Mouse (Mus musculus) embryonic facial prominence, embryonic 15.5 days (tissue): ENCODE results near the gene Draxin. TPM values are rescaled to one million over a fixed set of nuclear protein-coding genes. Genes with fewer than 3 reads are reported as not detected.
A peak's percentile ranks its signal among the peaks of the same experiment; 100 is the strongest.

Source experiments
- ATAC-seq: fragments of 200-750 bp; cut with Nextera tagmentation; 2 replicates; pipeline ENCODE4 v1.8.0; 2017; ENCODE audit warnings: low read depth, moderate TSS enrichment; ENCODE audit not compliant: insufficient number of reproducible peaks, low FRiP score, low TSS enrichment
- H3K27ac ChIP-seq: fragments of 300-500 bp; sonication (generic); replicated peaks from 2 replicates; pipeline ENCODE4 v1.5.1; 2015; ENCODE audit warnings: mild to moderate bottlenecking, inconsistent platforms
- H3K27me3 ChIP-seq: fragments of 300-500 bp; sonication (generic); 2 replicates; pipeline ENCODE4 v1.6.1; 2015; ENCODE audit warnings: inconsistent platforms
- H3K36me3 ChIP-seq: fragments of 300-500 bp; sonication (generic); 2 replicates; pipeline ENCODE4 v1.6.1; 2015; ENCODE audit warnings: mild to moderate bottlenecking, inconsistent platforms
- H3K4me1 ChIP-seq: fragments of 300-500 bp; sonication (generic); 2 replicates; pipeline ENCODE4 v1.6.1; 2015; ENCODE audit warnings: inconsistent platforms
- H3K4me2 ChIP-seq: fragments of 300-500 bp; sonication (generic); replicated peaks from 2 replicates; pipeline ENCODE4 v1.6.1; 2015; ENCODE audit warnings: mild to moderate bottlenecking, inconsistent platforms
- H3K4me3 ChIP-seq: fragments of 300-500 bp; sonication (generic); replicated peaks from 2 replicates; pipeline ENCODE4 v1.5.1; 2015; ENCODE audit warnings: mild to moderate bottlenecking, inconsistent platforms
- H3K9ac ChIP-seq: fragments of 300-500 bp; sonication (generic); 2 replicates; pipeline ENCODE4 v1.6.1; 2015; ENCODE audit warnings: inconsistent platforms
- H3K9me3 ChIP-seq: fragments of 300-500 bp; sonication (generic); replicated peaks from 2 replicates; pipeline ENCODE4 v1.6.1; 2016; ENCODE audit warnings: inconsistent platforms
- WGBS: fragments of 180-500 bp; shearing (Covaris S2); methylation state at CpG from one replicate; pipeline ENCODE4 v1.1.7; 2015; 5-methylcytosine and 5-hydroxymethylcytosine counted together
- polyA plus RNA-seq: library from polyadenylated mRNA; unstranded; fragments of >200 nt; fragmentation: Nextera tagmentation; extraction: Ambion mirVana; gene quantifications from 2 replicates; pipeline ENCODE4 v1.2.1, GENCODE M21; 2015

Gene Draxin
- polyA plus RNA-seq, 1 experiment from 2014 or later: 0.63 TPM

GRCm38 (mm10) chr4:148115467-148115866 is 15.0 kb downstream of the Draxin start:
- 3% methylated on average over 15 of the region's 15 CpGs for WGBS
- Histone ChIP-seq H3K9ac (no peak overlapping the region), H3K27ac (no peak overlapping the region), H3K36me3 (no peaks in the 10 kb centered on the region), H3K27me3 (peaks cover 9% of the 10 kb centered on the region; the same call in 1 of the 2 replicates), H3K4me2 (peak overlapping the region; percentile 17; the same call in 1 of the 2 replicates), H3K4me1 (peaks cover 6% of the 10 kb centered on the region; the same call in 1 of the 2 replicates), H3K4me3 (no peak overlapping the region), H3K9me3 (no peaks in the 10 kb centered on the region)
- no peak; the same call in 1 of the 2 replicates for ATAC-seq

GRCm38 (mm10) chr4:148114758-148115391 is 15.6 kb downstream of the Draxin start:
- ATAC-seq: no peak
- Histone ChIP-seq H3K4me3 (no peak overlapping the region), H3K36me3 (no peaks in the 10 kb centered on the region), H3K9ac (no peak overlapping the region), H3K4me1 (peaks cover 6% of the 10 kb centered on the region; the same call in 1 of the 2 replicates), H3K9me3 (no peaks in the 10 kb centered on the region), H3K27me3 (peaks cover 9% of the 10 kb centered on the region; the same call in 1 of the 2 replicates), H3K27ac (no peak overlapping the region), H3K4me2 (peak overlapping the region; percentile 21; the same call in 1 of the 2 replicates)
- 5% methylated on average over 15 of the region's 15 CpGs for WGBS

DNA sequence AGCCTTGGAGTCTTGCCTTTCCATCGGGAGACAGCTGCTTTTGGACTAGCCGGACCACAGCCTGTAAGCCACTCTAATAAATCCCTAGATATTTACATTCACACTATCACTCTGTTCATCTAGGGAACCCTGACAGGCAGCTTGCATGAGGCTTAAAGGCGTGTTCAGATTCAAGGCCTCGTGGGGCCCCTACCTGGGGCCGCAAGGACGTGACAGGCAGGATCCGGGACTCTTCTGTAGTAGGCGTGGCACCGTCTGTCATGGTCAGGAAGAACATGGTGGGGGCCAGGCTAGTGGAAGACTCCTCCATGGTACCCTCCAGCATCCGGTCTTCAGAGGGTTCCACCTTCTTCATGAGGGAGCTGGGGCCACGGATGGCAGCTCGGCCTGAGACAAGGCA is 18.0 kb downstream of the Draxin start:
- H3K27me3 ChIP-seq: peaks cover 9% of the 10 kb centered on the region; the same call in 1 of the 2 replicates
- H3K4me2 ChIP-seq: no peak overlapping the region
- H3K4me3 ChIP-seq: no peak overlapping the region
- no peak overlapping the region for H3K9ac ChIP-seq
- WGBS: 68% methylated on average over 12 of the region's 12 CpGs
- H3K9me3 ChIP-seq: no peaks in the 10 kb centered on the region
- peaks cover 6% of the 10 kb centered on the region; the same call in 1 of the 2 replicates for H3K4me1 ChIP-seq
- H3K36me3 ChIP-seq: no peaks in the 10 kb centered on the region
- ATAC-seq: no peak
- H3K27ac ChIP-seq: no peak overlapping the region

DNA sequence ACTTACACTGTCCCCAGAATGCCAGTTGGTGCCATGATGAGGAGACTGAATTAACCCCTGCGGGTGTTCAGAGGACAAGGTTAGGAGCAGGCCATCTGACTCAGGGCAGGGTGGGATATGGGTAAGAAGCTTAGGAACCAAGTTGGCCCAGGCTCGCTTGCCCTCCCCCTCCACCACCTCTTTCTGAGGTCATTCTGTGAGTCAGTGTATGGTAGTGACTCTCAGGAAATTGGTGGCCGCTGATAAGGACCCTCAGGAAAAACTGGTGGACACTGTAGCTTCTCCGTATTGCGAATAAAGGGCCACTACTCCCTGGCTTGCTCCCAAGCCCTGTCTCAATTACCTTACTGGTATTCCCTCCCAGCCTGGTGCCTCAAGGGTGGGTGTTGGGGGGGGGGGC is 21.3 kb downstream of the Draxin start:
- Histone ChIP-seq H3K4me1 (no peaks in the 10 kb centered on the region), H3K4me2 (no peak overlapping the region), H3K9me3 (no peaks in the 10 kb centered on the region), H3K9ac (no peak overlapping the region), H3K27me3 (no peaks in the 10 kb centered on the region; the same call in 1 of the 2 replicates), H3K4me3 (no peak overlapping the region), H3K36me3 (no peaks in the 10 kb centered on the region), H3K27ac (no peak overlapping the region)
- ATAC-seq: no peak
- WGBS: 77% methylated on average over 5 of the region's 5 CpGs

GRCm38 (mm10) chr4:148108565-148109100 is 21.9 kb downstream of the Draxin start:
- H3K36me3 ChIP-seq: no peaks in the 10 kb centered on the region
- 59% methylated on average over 7 of the region's 7 CpGs for WGBS
- H3K4me2 ChIP-seq: no peak overlapping the region
- ATAC-seq: no peak
- no peaks in the 10 kb centered on the region; the same call in 1 of the 2 replicates for H3K27me3 ChIP-seq
- H3K9ac ChIP-seq: no peak overlapping the region
- H3K27ac ChIP-seq: no peak overlapping the region
- no peak overlapping the region for H3K4me3 ChIP-seq
- no peaks in the 10 kb centered on the region for H3K9me3 ChIP-seq
- no peaks in the 10 kb centered on the region for H3K4me1 ChIP-seq

GRCm38 (mm10) chr4:148107621-148108291 is 22.7 kb downstream of the Draxin start:
- Histone ChIP-seq H3K36me3 (no peaks in the 10 kb centered on the region), H3K27ac (no peak overlapping the region), H3K9me3 (no peaks in the 10 kb centered on the region), H3K4me2 (no peak overlapping the region), H3K9ac (no peak overlapping the region), H3K4me3 (no peak overlapping the region), H3K27me3 (no peaks in the 10 kb centered on the region; the same call in 1 of the 2 replicates), H3K4me1 (no peaks in the 10 kb centered on the region)
- ATAC-seq: peak; percentile 18; the same call in 1 of the 2 replicates
- WGBS: 66% methylated on average over 22 of the region's 22 CpGs

GRCm38 (mm10) chr4:148104146-148104545 is 26.4 kb downstream of the Draxin start:
- no peaks in the 10 kb centered on the region for H3K36me3 ChIP-seq
- WGBS: 79% methylated on average over 3 of the region's 3 CpGs
- ATAC-seq: no peak
- H3K27me3 ChIP-seq: no peaks in the 10 kb centered on the region; the same call in 1 of the 2 replicates
- no peak overlapping the region for H3K4me3 ChIP-seq
- H3K9me3 ChIP-seq: no peaks in the 10 kb centered on the region
- H3K27ac ChIP-seq: no peak overlapping the region
- H3K4me1 ChIP-seq: peaks cover 13% of the 10 kb centered on the region; the same call in 1 of the 2 replicates
- no peak overlapping the region for H3K9ac ChIP-seq
- no peak overlapping the region for H3K4me2 ChIP-seq

DNA sequence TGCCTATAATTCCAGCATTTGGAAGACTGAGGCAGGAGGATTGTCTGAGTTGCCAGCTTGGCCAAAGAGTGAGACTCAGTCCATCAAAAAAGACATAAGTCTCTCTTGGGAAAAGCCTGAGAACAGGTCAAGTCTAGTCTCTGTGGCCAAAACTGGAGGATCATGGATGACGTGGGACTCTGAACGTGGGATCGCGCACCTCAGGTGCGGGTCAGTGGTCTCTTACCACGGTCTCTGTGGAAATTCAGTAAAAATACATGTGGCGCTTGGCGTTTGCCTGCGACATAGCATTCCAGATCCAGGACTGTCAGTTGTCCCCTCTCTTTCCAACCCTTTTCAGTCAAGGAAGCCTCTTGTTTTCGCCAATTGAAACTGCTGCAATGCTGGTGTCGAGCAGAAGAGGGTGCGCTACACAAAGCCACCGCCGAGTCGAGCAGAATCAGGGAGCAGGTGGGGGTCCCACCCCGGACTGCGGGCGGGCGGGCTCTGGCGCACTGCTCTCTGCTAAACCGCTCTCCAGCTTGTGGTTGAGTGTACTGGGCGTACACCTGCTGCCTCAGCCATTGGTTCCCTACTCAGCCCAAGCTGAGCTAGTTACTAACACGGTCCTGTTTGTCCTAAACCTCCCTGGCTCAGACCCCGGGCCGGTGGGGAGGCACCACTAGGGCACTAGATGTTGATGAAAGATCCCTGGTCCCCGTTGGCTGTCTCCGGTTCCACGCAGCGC is 28.5 kb downstream of the Draxin start:
- Histone ChIP-seq H3K9me3 (no peaks in the 10 kb centered on the region), H3K36me3 (no peaks in the 10 kb centered on the region), H3K4me1 (peaks cover 13% of the 10 kb centered on the region; the same call in 1 of the 2 replicates), H3K4me3 (peak overlapping the region; percentile 30), H3K9ac (no peak overlapping the region), H3K27ac (no peak overlapping the region), H3K4me2 (peak overlapping the region; percentile 51), H3K27me3 (no peaks in the 10 kb centered on the region; the same call in 1 of the 2 replicates)
- 15% methylated on average over 29 of the region's 29 CpGs for WGBS
- ATAC-seq: peak; percentile 66; the same call in 1 of the 2 replicates

DNA sequence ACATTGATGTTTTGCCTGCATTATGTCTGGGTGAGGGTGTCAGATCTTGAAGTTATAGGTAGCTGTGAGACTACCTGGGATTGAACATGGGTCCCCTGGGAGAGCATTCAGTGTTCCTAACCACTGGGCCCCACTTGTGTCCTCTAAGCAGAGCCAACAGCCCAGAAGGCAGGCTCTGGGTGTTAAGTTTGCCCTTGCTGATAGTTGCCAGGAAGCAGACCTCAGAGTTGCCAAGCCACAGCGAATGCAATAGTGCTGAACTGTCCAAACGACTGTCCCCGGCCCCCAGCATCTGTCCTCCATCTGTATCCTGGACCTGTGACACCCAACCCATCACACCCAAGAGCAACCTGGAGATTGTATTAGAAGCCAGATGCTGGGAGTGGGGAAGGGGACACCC is 31.8 kb downstream of the Draxin start:
- WGBS: 85% methylated on average over 3 of the region's 3 CpGs
- no peak overlapping the region for H3K27ac ChIP-seq
- no peak for ATAC-seq

DNA sequence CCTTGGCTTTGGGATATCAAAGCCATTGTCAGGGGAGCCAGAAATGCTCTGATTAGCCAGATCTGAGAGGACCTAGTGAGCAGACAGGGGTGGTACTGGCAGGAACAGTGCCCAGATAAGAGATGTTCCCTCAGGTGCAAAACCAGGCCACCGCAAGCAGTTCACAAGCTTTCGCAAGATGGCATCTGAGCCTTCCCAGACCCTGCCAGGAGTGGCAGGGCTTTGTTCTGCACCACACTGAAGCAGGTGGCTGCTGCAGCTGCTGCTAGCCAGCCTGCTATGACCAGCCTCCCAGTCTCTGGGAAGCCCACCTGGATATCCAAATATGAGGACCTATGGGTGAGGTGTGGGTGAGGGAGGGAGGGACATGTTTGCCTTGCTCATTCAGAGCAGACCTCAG is 32.6 kb downstream of the Draxin start:
- H3K9me3 ChIP-seq: no peaks in the 10 kb centered on the region
- H3K9ac ChIP-seq: no peak overlapping the region
- no peak overlapping the region for H3K4me3 ChIP-seq
- H3K27me3 ChIP-seq: no peaks in the 10 kb centered on the region
- H3K36me3 ChIP-seq: no peaks in the 10 kb centered on the region
- ATAC-seq: no peak
- 90% methylated on average over 2 of the region's 2 CpGs for WGBS
- no peak overlapping the region for H3K27ac ChIP-seq
- H3K4me1 ChIP-seq: peaks cover 13% of the 10 kb centered on the region; the same call in 1 of the 2 replicates
- no peak overlapping the region for H3K4me2 ChIP-seq

More for the DNA sequence above, 31.8 kb downstream of the Draxin start:
- no peaks in the 10 kb centered on the region for H3K36me3 ChIP-seq
- peaks cover 13% of the 10 kb centered on the region; the same call in 1 of the 2 replicates for H3K4me1 ChIP-seq
- H3K4me2 ChIP-seq: no peak overlapping the region
- H3K27me3 ChIP-seq: no peaks in the 10 kb centered on the region
- H3K9ac ChIP-seq: no peak overlapping the region
- H3K9me3 ChIP-seq: no peaks in the 10 kb centered on the region
- no peak overlapping the region for H3K4me3 ChIP-seq

DNA sequence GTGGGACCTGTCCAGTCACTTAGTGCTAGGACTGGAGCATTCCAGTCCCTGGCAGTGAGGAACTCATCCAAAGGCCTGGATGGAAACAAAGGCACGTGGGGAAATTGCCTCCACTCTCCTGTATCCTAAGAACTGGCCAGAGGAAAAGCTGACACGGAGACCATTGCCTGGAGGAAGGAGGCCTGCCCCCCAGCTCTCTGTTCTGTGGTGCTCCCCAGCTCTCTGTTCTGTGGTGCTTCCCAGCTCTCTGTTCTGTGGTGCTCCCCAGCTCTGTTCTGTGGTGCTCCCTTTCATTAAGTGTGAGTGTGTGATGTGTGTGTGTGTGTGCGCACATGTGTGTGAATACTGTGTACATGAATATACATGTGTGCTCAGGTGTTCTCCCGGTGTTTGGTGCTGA is 35.4 kb downstream of the Draxin start:
- no peaks in the 10 kb centered on the region for H3K27me3 ChIP-seq
- H3K36me3 ChIP-seq: no peaks in the 10 kb centered on the region
- no peaks in the 10 kb centered on the region for H3K4me1 ChIP-seq
- 75% methylated on average over 4 of the region's 4 CpGs for WGBS
- no peak for ATAC-seq
- no peaks in the 10 kb centered on the region for H3K9me3 ChIP-seq
- H3K27ac ChIP-seq: no peak overlapping the region
- H3K9ac ChIP-seq: no peak overlapping the region
- H3K4me2 ChIP-seq: no peak overlapping the region
- no peak overlapping the region for H3K4me3 ChIP-seq
